Mouse (Mus musculus) liver, postnatal 0 days (tissue): ENCODE data around the gene BC052040. TPM values are rescaled to one million over a fixed set of nuclear protein-coding genes. Genes with fewer than 3 reads are reported as not detected.

Experiments
- ATAC-seq: fragments of 200-750 bp; cut with Nextera tagmentation; 2 replicates; pipeline ENCODE4 v1.8.0; 2017; ENCODE audit warnings: mild to moderate bottlenecking, moderate library complexity
- DNase-seq: peaks from one replicate; pipeline ENCODE4 v3.0.0-alpha.2; 2016
- H3K27ac ChIP-seq: fragments of 300-500 bp; sonication (generic); 2 replicates; pipeline ENCODE4 v1.5.1; 2014; ENCODE audit warnings: antibody characterized with exemption, moderate library complexity, mild to moderate bottlenecking, low read depth
- H3K27me3 ChIP-seq: fragments of 300-500 bp; sonication (generic); 2 replicates; pipeline ENCODE4 v1.6.1; 2014; ENCODE audit warnings: low read length, control low read depth, mixed read lengths; ENCODE audit not compliant: insufficient read depth
- H3K36me3 ChIP-seq: fragments of 300-500 bp; sonication (generic); replicated peaks from 2 replicates; pipeline ENCODE4 v1.6.1; 2014; ENCODE audit warnings: mild to moderate bottlenecking, control low read depth, low read length, moderate library complexity, mixed read lengths; ENCODE audit not compliant: insufficient read depth
- H3K4me1 ChIP-seq: fragments of 300-500 bp; sonication (generic); 2 replicates; pipeline ENCODE4 v1.6.1; 2014; ENCODE audit warnings: antibody characterized with exemption, mild to moderate bottlenecking, control low read depth; ENCODE audit not compliant: insufficient read depth
- H3K4me2 ChIP-seq: fragments of 300-500 bp; sonication (generic); 2 replicates; pipeline ENCODE4 v1.6.1; 2014; ENCODE audit warnings: low read depth, mild to moderate bottlenecking, low read length, moderate library complexity, mixed read lengths
- H3K4me3 ChIP-seq: fragments of 300-500 bp; sonication (generic); 2 replicates; pipeline ENCODE4 v1.5.1; 2014; ENCODE audit warnings: low read depth, low read length
- H3K9ac ChIP-seq: fragments of 300-500 bp; sonication (generic); replicated peaks from 2 replicates; pipeline ENCODE4 v1.6.1; 2014; ENCODE audit warnings: mild to moderate bottlenecking, moderate library complexity
- H3K9me3 ChIP-seq: fragments of 300-500 bp; sonication (generic); 2 replicates; pipeline ENCODE4 v1.6.1; 2016; ENCODE audit warnings: mild to moderate bottlenecking, control low read depth, low read length, mixed read lengths
- CTCF ChIP-seq: sonication (generic); IDR thresholded peaks from 2 replicates; pipeline ENCODE4 v1.5.1; 2016; ENCODE audit warnings: antibody characterized with exemption, low read depth
- EP300 ChIP-seq: IDR thresholded peaks from 2 replicates; pipeline ENCODE4 v1.6.1; 2016; ENCODE audit warnings: antibody characterized with exemption, low read depth, mild to moderate bottlenecking
- WGBS: fragments of 180-500 bp; shearing (Covaris S2); extraction: QIAGEN DNeasy Blood & Tissue Kit; methylation state at CpG from one replicate; pipeline ENCODE4 v1.1.7; 2014; ENCODE audit not compliant: insufficient replicate concordance; 5-methylcytosine and 5-hydroxymethylcytosine counted together
- polyA plus RNA-seq: library from polyadenylated mRNA; unstranded; fragments of >200 nt; fragmentation: Nextera tagmentation; extraction: Ambion mirVana; gene quantifications from 2 replicates; pipeline ENCODE4 v1.2.1, GENCODE M21; 2015

BC052040 gene
- polyA plus RNA-seq, 1 experiment from 2014 or later = 4.1 TPM

DNA sequence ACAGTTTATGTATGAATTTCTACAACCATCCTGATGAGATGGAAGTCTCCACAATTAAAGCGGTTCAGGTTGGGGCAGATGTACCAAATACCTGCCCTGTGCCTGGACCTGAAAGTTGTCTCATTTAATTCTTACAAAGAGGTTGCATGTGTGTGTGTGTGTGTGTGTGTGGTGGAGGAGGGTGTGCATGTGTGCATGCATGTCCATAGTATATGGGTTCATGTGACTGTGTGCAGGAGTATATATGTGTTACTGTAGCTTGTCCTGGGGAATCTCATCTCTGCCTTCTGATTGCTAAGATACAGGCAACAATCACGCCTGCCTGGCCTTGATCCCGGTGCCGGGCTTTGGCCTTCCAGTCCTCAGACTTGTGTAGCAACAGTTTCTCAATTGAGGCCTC lies 106.1 kb downstream of the BC052040 start:
- H3K4me3 ChIP-seq = no peak overlapping the region
- no peak for DNase-seq
- H3K27ac ChIP-seq = no peak overlapping the region
- no peak for ATAC-seq
- no peaks in the 10 kb centered on the region for H3K36me3 ChIP-seq
- no peaks in the 10 kb centered on the region for H3K27me3 ChIP-seq
- H3K9ac ChIP-seq = no peak overlapping the region
- 96% methylated on average over 4 of the region's 4 CpGs for WGBS
- no peak for TF ChIP-seq EP300
- TF ChIP-seq CTCF = no peak
- H3K4me2 ChIP-seq = no peak overlapping the region
- H3K9me3 ChIP-seq = no peaks in the 10 kb centered on the region
- no peaks in the 10 kb centered on the region for H3K4me1 ChIP-seq

DNA sequence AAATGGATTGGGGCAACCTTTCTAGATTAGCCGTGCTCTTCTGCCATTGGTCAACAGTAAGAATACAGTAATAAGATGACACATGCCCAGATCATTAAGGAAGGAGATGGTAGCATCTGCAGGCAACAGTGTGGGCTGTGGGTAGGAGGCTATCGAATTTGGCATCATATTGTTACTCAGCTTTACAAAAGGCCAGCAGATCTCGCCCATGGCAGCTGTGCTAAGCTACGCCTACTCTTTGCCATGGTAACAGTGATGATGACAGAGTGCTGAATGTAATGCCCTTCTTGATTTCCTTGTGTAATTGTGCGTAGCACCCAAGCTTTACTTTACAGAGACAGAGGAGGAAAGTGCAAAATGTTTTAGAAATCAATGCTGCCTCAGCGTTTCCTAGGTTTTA lies 106.8 kb downstream of the BC052040 start:
- H3K9ac ChIP-seq = no peak overlapping the region
- ATAC-seq = no peak

DNA sequence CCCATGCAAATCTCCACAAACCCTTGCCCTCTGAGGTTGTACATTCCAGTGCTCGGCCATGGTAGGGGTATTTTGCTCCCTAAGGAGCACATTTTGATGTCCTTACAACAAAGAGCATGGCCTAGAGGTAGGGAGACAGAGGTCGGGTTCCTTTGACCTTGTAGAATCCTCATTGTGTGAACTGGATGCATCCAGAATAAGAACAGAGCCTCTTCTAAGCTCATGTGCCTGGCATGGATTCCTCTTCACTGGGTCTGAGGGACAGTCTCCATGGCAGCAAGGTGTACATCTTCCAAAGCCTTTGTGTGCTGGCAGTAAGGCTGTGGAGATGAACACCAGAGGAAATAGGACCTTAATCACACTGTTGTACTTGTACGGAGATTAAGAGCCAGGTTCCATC lies 112.3 kb downstream of the BC052040 start:
- no peak for TF ChIP-seq EP300
- no peak for TF ChIP-seq CTCF
- Histone ChIP-seq H3K36me3 (no peaks in the 10 kb centered on the region), H3K4me3 (no peak overlapping the region), H3K4me1 (no peaks in the 10 kb centered on the region), H3K27ac (no peak overlapping the region), H3K9ac (no peak overlapping the region), H3K9me3 (no peaks in the 10 kb centered on the region), H3K27me3 (no peaks in the 10 kb centered on the region), H3K4me2 (no peak overlapping the region)
- DNase-seq (no peak), ATAC-seq (no peak)
- 77% methylated on average over 3 of the region's 3 CpGs for WGBS

More for the DNA sequence above, 106.8 kb downstream of the BC052040 start:
- DNase-seq = no peak
- Histone ChIP-seq H3K27ac (no peak overlapping the region), H3K4me2 (no peak overlapping the region), H3K27me3 (no peaks in the 10 kb centered on the region), H3K36me3 (no peaks in the 10 kb centered on the region), H3K4me1 (no peaks in the 10 kb centered on the region), H3K4me3 (no peak overlapping the region), H3K9me3 (no peaks in the 10 kb centered on the region)
- 89% methylated on average over 6 of the region's 6 CpGs for WGBS
- TF ChIP-seq CTCF (no peak), EP300 (no peak)

DNA sequence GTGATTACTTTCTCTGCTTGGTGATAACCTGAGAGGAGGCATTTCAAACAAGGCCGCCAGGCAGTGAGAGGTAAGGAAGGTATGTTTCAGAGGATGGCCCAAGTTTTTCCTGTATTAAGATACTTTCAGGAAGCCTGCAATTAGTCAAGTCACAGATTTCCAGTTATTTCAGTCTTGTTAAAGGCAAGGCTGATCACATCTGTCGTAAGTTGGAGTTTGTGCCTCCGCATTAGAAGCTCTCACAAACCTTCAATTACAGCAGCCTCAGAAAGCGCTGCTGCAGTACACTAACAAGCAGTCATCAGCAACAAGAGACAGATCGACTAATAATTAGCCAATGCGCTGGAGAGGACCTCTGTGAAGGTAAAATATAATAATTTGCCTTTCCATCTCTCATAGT lies 112.9 kb downstream of the BC052040 start:
- Histone ChIP-seq H3K4me2 (no peak overlapping the region), H3K4me3 (no peak overlapping the region), H3K27me3 (no peaks in the 10 kb centered on the region), H3K9ac (no peak overlapping the region), H3K27ac (no peak overlapping the region), H3K36me3 (no peaks in the 10 kb centered on the region), H3K9me3 (no peaks in the 10 kb centered on the region), H3K4me1 (no peaks in the 10 kb centered on the region)
- TF ChIP-seq EP300 (no peak), CTCF (no peak)
- DNase-seq (no peak), ATAC-seq (no peak)
- 87% methylated on average over 6 of the region's 6 CpGs for WGBS

DNA sequence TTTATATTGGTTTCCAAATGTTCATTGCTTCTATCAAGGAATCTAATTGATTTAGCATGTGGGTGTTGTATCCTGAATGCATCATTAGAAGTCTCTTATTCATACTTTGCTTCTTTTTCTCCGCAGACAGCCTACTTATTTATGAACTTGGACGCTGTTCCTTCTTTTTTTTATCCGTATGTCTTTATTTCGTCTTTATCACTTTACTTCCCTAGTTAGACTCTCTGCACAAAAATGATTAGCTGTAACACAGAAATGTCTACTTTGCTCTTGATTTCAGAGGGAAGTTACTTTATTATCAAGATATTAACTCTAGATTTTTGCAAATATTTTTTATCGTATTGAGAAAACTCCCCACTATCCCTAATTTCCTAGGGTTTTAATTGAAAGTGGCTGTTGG lies 117.5 kb downstream of the BC052040 start:
- no peaks in the 10 kb centered on the region for H3K27me3 ChIP-seq
- H3K4me1 ChIP-seq = no peaks in the 10 kb centered on the region
- H3K36me3 ChIP-seq = no peaks in the 10 kb centered on the region
- TF ChIP-seq EP300 (no peak), CTCF (no peak)
- no peak for DNase-seq
- H3K9ac ChIP-seq = no peak overlapping the region
- no peak overlapping the region for H3K27ac ChIP-seq
- WGBS = 85% methylated on average over 5 of the region's 5 CpGs
- H3K9me3 ChIP-seq = no peaks in the 10 kb centered on the region
- H3K4me2 ChIP-seq = no peak overlapping the region
- H3K4me3 ChIP-seq = no peak overlapping the region
- no peak for ATAC-seq

DNA sequence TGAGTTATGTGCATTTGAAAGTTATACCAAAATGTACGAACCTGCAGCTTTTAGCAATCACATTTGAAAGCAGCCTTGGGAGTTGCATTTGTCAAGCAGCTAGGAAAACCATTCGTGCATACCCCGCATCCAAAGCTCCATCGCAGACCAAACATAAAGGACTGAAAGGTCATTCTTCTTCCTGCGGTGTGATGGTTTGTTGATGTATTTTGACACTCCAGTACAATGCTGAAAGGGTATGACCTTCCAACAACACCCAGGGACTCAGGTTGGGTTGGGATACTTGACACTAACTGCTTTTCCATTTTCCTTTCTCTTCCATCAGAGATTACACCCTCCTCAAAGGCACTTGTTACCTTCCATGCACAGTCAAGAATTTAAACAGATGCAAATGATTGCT lies 121.1 kb downstream of the BC052040 start:
- no peaks in the 10 kb centered on the region for H3K9me3 ChIP-seq
- H3K4me1 ChIP-seq = no peaks in the 10 kb centered on the region
- TF ChIP-seq CTCF (no peak), EP300 (no peak)
- WGBS = 87% methylated on average over 5 of the region's 5 CpGs
- no peak for ATAC-seq
- no peaks in the 10 kb centered on the region for H3K27me3 ChIP-seq
- DNase-seq = no peak
- H3K27ac ChIP-seq = no peak overlapping the region
- 0 out of 2 replicates have a peak, but pooled peaks cover 2% of the 10 kb centered on the region for H3K36me3 ChIP-seq
- H3K4me3 ChIP-seq = no peak overlapping the region
- no peak overlapping the region for H3K9ac ChIP-seq
- no peak overlapping the region for H3K4me2 ChIP-seq

DNA sequence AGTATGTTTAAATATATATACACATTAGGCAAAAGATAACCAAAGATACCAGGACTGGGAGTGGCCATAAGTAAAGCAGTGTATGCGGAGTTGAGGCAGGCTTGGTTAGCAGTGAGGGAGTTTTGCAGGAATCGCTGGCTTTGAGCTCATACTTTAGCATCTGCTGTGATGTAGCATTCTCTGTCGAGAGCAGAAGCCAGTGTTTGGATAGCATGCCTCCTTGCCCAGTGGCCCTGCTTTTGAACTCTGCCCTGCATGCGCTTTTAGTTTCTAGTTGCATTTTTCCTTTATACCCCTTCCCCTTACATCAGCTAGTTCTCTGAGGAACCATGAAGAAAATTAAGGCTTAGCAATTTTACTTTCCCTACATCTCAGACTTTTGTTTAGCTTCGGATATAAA lies 136.0 kb downstream of the BC052040 start:
- Histone ChIP-seq H3K36me3 (0 out of 2 replicates have a peak, but pooled peaks cover 2% of the 10 kb centered on the region), H3K4me3 (no peak overlapping the region), H3K4me2 (no peak overlapping the region), H3K27ac (no peak overlapping the region), H3K9ac (no peak overlapping the region), H3K9me3 (peaks cover 9% of the 10 kb centered on the region), H3K27me3 (no peaks in the 10 kb centered on the region), H3K4me1 (no peaks in the 10 kb centered on the region)
- DNase-seq (no peak), ATAC-seq (no peak)
- 70% methylated on average over 5 of the region's 5 CpGs for WGBS
- no peak for TF ChIP-seq EP300
- TF ChIP-seq CTCF = no peak
